Mouse (Mus musculus) kidney, adult 2 months (tissue): ENCODE measurements around the gene Plac8.

ENCODE experiments used
- CTCF ChIP-seq: fragments of 200-500 bp; conservative IDR thresholded peaks from 2 replicates; pipeline ENCODE4 v1.5.1; 2011; ENCODE audit warnings: low read depth, mild to moderate bottlenecking, control low read depth, low read length, moderate library complexity, mixed read lengths; ENCODE audit not compliant: insufficient read depth, insufficient read length
- POLR2A ChIP-seq: fragments of 200-500 bp; IDR thresholded peaks from one replicate; pipeline ENCODE4 v1.6.1; 2011; ENCODE audit warnings: low read depth, low read length, control low read depth

GRCm38 (mm10) chr5:100590505-100590904, 18.5 kb upstream of the Plac8 start:
- no peak for TF ChIP-seq CTCF
- TF ChIP-seq POLR2A = no peak
